Mouse (Mus musculus) spleen, postnatal 10 days (tissue): Measurements from ENCODE around the gene Myo7a.

ENCODE experiments used
- DNase-seq, 2 experiments: peaks; one replicate each; pipeline ENCODE4 v3.0.0; 2021 to 2022; ENCODE audit warnings: low spot score in 2 of 2

Myo7a gene

GRCm38 (mm10) chr7:98119179-98119960 is at the start of gene Myo7a:
Gene Myo7a, minus strand, starts transcription at chr7:98119524.
- no peak for DNase-seq

GRCm38 (mm10) chr7:98164999-98165528 is 45.7 kb upstream of the Myo7a start:
- DNase-seq = peak; percentile 53 to 66

GRCm38 (mm10) chr7:98164382-98164998 is 45.2 kb upstream of the Myo7a start:
- peak in 1 of 2 experiments; percentile 9 for DNase-seq

GRCm38 (mm10) chr7:98163700-98164099 is 44.4 kb upstream of the Myo7a start:
- peak in 1 of 2 experiments; percentile 13 for DNase-seq

- peak in 1 of 2 experiments; percentile 11 for DNase-seq
Measured at GRCm38 (mm10) chr7:98162239-98162638, 42.9 kb upstream of the Myo7a start.

GRCm38 (mm10) chr7:98160041-98160740 is 40.9 kb upstream of the Myo7a start:
- DNase-seq = no peak

- DNase-seq = no peak
Measured at GRCm38 (mm10) chr7:98158481-98158880, 39.2 kb upstream of the Myo7a start.

- DNase-seq = no peak
Measured at GRCm38 (mm10) chr7:98157636-98158332, 38.5 kb upstream of the Myo7a start.

- DNase-seq = no peak
Measured at GRCm38 (mm10) chr7:98156280-98156665, 36.9 kb upstream of the Myo7a start.

- peak in 1 of 2 experiments; percentile 81 for DNase-seq
Measured at GRCm38 (mm10) chr7:98155546-98156279, 36.4 kb upstream of the Myo7a start.

GRCm38 (mm10) chr7:98153892-98154291 is 34.6 kb upstream of the Myo7a start:
- DNase-seq = no peak

- DNase-seq = no peak
Measured at GRCm38 (mm10) chr7:98153345-98153744, 34.0 kb upstream of the Myo7a start.

GRCm38 (mm10) chr7:98152400-98152799 is 33.1 kb upstream of the Myo7a start:
- DNase-seq = no peak

- no peak for DNase-seq
Measured at GRCm38 (mm10) chr7:98150525-98150924, 31.2 kb upstream of the Myo7a start.

- DNase-seq = no peak
Measured at GRCm38 (mm10) chr7:98149802-98150201, 30.5 kb upstream of the Myo7a start.

GRCm38 (mm10) chr7:98148721-98149407 is 29.5 kb upstream of the Myo7a start:
- no peak for DNase-seq

- DNase-seq = no peak
Measured at GRCm38 (mm10) chr7:98147766-98148165, 28.4 kb upstream of the Myo7a start.

GRCm38 (mm10) chr7:98146447-98146845 is 27.1 kb upstream of the Myo7a start:
- no peak for DNase-seq

GRCm38 (mm10) chr7:98145842-98146446 is 26.6 kb upstream of the Myo7a start:
- no peak for DNase-seq

GRCm38 (mm10) chr7:98145402-98145801 is 26.1 kb upstream of the Myo7a start, which contains the start of gene Omp:
Gene Omp, minus strand, starts transcription at chr7:98145502.
- no peak for DNase-seq
